Mouse (Mus musculus): ENCODE results near the gene Srgap1.

DNA sequence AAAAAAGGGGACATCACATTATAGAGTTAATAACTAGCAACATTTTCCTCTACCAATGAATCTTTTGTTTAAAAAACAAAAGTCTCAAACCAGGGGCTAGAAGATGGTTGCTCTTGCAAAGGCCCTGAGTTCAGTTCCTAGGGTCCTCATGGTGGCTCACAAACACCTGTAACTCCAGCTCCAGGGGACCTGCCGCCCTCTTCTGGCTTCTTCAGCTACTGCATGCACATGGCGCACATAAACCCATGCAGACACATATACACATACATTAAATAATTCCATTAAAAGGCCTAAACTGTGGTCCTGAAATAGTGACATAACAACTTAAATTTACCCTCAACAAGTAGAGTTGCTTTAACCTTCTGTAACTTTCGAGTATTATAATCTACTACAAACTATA, 178.9 kb downstream of the Srgap1 start:
- TF ChIP-seq CTCF (IDR thresholded peaks at IDR 0.05; ENCODE audit: insufficient read depth, low read depth, low read length) (no peak), POLR2A (IDR thresholded peaks at IDR 0.05; ENCODE audit: insufficient read depth, low read depth, low read length) (no peak)

All from olfactory bulb, adult 2 months (tissue).